Mouse (Mus musculus) G1E (cell line): ENCODE measurements around the gene 4931428F04Rik. TPM values are rescaled to one million over a fixed set of nuclear protein-coding genes. Genes with fewer than 3 reads are reported as not detected.

ENCODE experiments used
- ATAC-seq: 2 replicates; pipeline ENCODE4 v1.8.0; 2016; ENCODE audit warnings: mild to moderate bottlenecking; ENCODE audit not compliant: insufficient number of reproducible peaks, poor library complexity, low FRiP score, severe bottlenecking; ENCODE audit errors: extremely low read depth
- DNase-seq: peaks from one replicate; pipeline ENCODE4 v3.0.0; 2012; ENCODE audit warnings: low spot score
- H3K27me3 ChIP-seq: 2 replicates; pipeline ENCODE4 v1.6.1; 2012; ENCODE audit warnings: mild to moderate bottlenecking, low read length, inconsistent platforms; ENCODE audit not compliant: insufficient read depth
- H3K36me3 ChIP-seq: replicated peaks from 2 replicates; pipeline ENCODE3; 2012; ENCODE audit warnings: mild to moderate bottlenecking, inconsistent platforms
- H3K4me1 ChIP-seq: 2 replicates; pipeline ENCODE4 v1.6.1; 2012; ENCODE audit warnings: low read depth, low read length, inconsistent platforms, mixed read lengths; ENCODE audit not compliant: insufficient read depth
- H3K4me3 ChIP-seq: 2 replicates; pipeline ENCODE4 v1.5.1; 2012; ENCODE audit warnings: low read depth, mild to moderate bottlenecking, inconsistent platforms, low read length, moderate library complexity, mixed read lengths
- H3K9me3 ChIP-seq: replicated peaks from 2 replicates; pipeline ENCODE4 v1.6.1; 2012; ENCODE audit warnings: inconsistent platforms
- CTCF ChIP-seq: IDR thresholded peaks from 2 replicates; pipeline ENCODE4 v1.5.1; 2012; ENCODE audit warnings: low read depth, low read length, inconsistent platforms, mixed read lengths
- GATA1 ChIP-seq: IDR thresholded peaks from 2 replicates; pipeline ENCODE4 v1.6.1; 2012; ENCODE audit warnings: borderline replicate concordance, low read length, inconsistent platforms, mixed read lengths
- GATA2 ChIP-seq: IDR thresholded peaks from 2 replicates; pipeline ENCODE4 v1.6.1; 2012; ENCODE audit warnings: low read depth, low read length, inconsistent platforms, borderline replicate concordance
- POLR2AphosphoS5 ChIP-seq: IDR thresholded peaks from 2 replicates; pipeline ENCODE4 v1.6.1; 2012; ENCODE audit warnings: low read depth, low read length, inconsistent platforms; ENCODE audit not compliant: insufficient replicate concordance
- TAL1 ChIP-seq: conservative IDR thresholded peaks from 2 replicates; pipeline ENCODE4 v1.6.1; 2012; ENCODE audit warnings: low read depth, low read length, inconsistent platforms, mixed read lengths
- polyA plus RNA-seq: library from polyadenylated mRNA; stranded (reverse); fragments of >175 nt; gene quantifications from 2 replicates; pipeline ENCODE4 v1.2.3, GENCODE M21; 2012
- total RNA-seq, 2 experiments: library from RNA; stranded (forward) in 1 of 2; stranded (reverse) in 1 of 2; fragments of 200-1000 nt in 1 of 2; fragments of >200 nt in 1 of 2; fragmentation: Nextera tagmentation in 1 of 2; gene quantifications; 2 replicates each; pipeline ENCODE4 v1.2.3; 2014 to 2017

Gene 4931428F04Rik
- total and polyA plus RNA-seq, 3 experiments, result 2.0 to 9.0 (median 2.6) TPM

- Histone ChIP-seq H3K4me3 (no peak overlapping the region), H3K36me3 (peaks cover 67% of the 10 kb centered on the region), H3K4me1 (peaks cover 30% of the 10 kb centered on the region), H3K27me3 (no peaks in the 10 kb centered on the region), H3K9me3 (no peaks in the 10 kb centered on the region)
- no peak for TF ChIP-seq TAL1
- TF ChIP-seq CTCF, result no peak
- no peak for TF ChIP-seq POLR2AphosphoS5
- TF ChIP-seq GATA1, result no peak
- no peak for TF ChIP-seq GATA2
- DNase-seq (no peak), ATAC-seq (no peak)
Observed at GRCm38 (mm10) chr8:105252680-105253537, 36.8 kb downstream of the 4931428F04Rik start.

- Histone ChIP-seq H3K4me3 (no peak overlapping the region), H3K27me3 (no peaks in the 10 kb centered on the region), H3K9me3 (no peaks in the 10 kb centered on the region), H3K36me3 (peaks cover 71% of the 10 kb centered on the region), H3K4me1 (peaks cover 30% of the 10 kb centered on the region)
- TF ChIP-seq TAL1 (no peak), GATA2 (no peak), GATA1 (no peak), POLR2AphosphoS5 (no peak), CTCF (no peak)
- ATAC-seq (no peak), DNase-seq (no peak)
Observed at GRCm38 (mm10) chr8:105251954-105252353, 37.7 kb downstream of the 4931428F04Rik start.

- TF ChIP-seq TAL1 (no peak), POLR2AphosphoS5 (no peak), GATA2 (no peak), GATA1 (no peak), CTCF (no peak)
- no peaks in the 10 kb centered on the region for H3K9me3 ChIP-seq
- peaks cover 12% of the 10 kb centered on the region for H3K4me1 ChIP-seq
- DNase-seq (no peak), ATAC-seq (no peak)
- no peak overlapping the region for H3K4me3 ChIP-seq
- H3K27me3 ChIP-seq, result no peaks in the 10 kb centered on the region
- peaks cover 85% of the 10 kb centered on the region for H3K36me3 ChIP-seq
Observed at GRCm38 (mm10) chr8:105241016-105241415, 48.6 kb downstream of the 4931428F04Rik start.

- no peak; the same call in 1 of the 2 replicates for ATAC-seq
- no peaks in the 10 kb centered on the region for H3K27me3 ChIP-seq
- H3K4me1 ChIP-seq, result peaks cover 21% of the 10 kb centered on the region
- H3K36me3 ChIP-seq, result peaks cover 87% of the 10 kb centered on the region
- H3K4me3 ChIP-seq, result no peak overlapping the region; the same call in 1 of the 2 replicates
- no peak for DNase-seq
- TF ChIP-seq CTCF (no peak), POLR2AphosphoS5 (no peak), GATA2 (no peak), TAL1 (no peak), GATA1 (no peak)
- H3K9me3 ChIP-seq, result no peaks in the 10 kb centered on the region
Observed at GRCm38 (mm10) chr8:105237442-105238142, 52.1 kb downstream of the 4931428F04Rik start.

- ATAC-seq (no peak), DNase-seq (no peak)
- Histone ChIP-seq H3K36me3 (peaks cover 83% of the 10 kb centered on the region), H3K9me3 (no peaks in the 10 kb centered on the region), H3K4me1 (peaks cover 34% of the 10 kb centered on the region), H3K4me3 (no peak overlapping the region), H3K27me3 (no peaks in the 10 kb centered on the region)
- no peak for TF ChIP-seq CTCF
- TF ChIP-seq GATA1, result no peak
- TF ChIP-seq TAL1, result no peak
- no peak for TF ChIP-seq POLR2AphosphoS5
- no peak for TF ChIP-seq GATA2
Observed at GRCm38 (mm10) chr8:105235206-105235605, 54.5 kb downstream of the 4931428F04Rik start.
